Mouse (Mus musculus) testis, adult 2 months (tissue): ENCODE data around the gene Fibp.

Experiments used
- CTCF ChIP-seq: fragments of 200-500 bp; IDR thresholded peaks from 2 replicates; pipeline ENCODE4 v1.5.1; 2012; ENCODE audit warnings: low read depth, mild to moderate bottlenecking, inconsistent platforms, low read length, moderate library complexity; ENCODE audit not compliant: control insufficient read depth, insufficient read depth, insufficient replicate concordance
- POLR2A ChIP-seq: fragments of 200-500 bp; IDR thresholded peaks from 2 replicates; pipeline ENCODE4 v1.6.1; 2012; ENCODE audit warnings: low read depth, mild to moderate bottlenecking, inconsistent platforms, low read length, moderate library complexity; ENCODE audit not compliant: control insufficient read depth

- TF ChIP-seq POLR2A (peak; percentile 46; the same call in 1 of the 2 replicates), CTCF (no peak)
Observed at GRCm38 (mm10) chr19:5414534-5414957, 45.9 kb upstream of the Fibp start.
